In the genomic region with DNA sequence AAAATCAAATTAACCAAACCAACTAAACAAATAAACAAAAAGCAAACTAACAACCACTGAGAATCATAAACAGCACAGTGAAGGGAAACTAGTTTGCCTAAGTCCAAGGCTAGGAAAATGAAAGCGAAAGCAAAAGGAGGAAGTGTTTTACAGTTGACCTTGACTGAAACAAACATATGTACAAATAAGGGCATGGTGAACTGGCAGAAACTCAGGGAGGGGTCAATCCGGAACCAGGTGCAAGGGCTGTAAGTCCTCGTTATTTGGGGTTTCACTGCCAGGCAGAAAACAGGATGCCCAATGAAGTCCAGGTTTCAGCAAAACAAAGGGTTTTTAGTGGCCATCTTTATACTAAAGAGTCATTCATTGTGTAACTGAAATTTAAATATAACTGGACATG, we compare ENCODE assay signal across 12 mouse cellular contexts. TPM values are rescaled to one million over a fixed set of nuclear protein-coding genes. Genes with fewer than 3 reads are reported as not detected.
DNase-seq lines count a peak whose midpoint lies in the region; ATAC-seq and TF ChIP-seq lines count a peak whose summit lies in the region.
"Had no signal": no experiment of that assay in that cellular context is flagged by ENCODE, and none has a peak within 500 bp of the region (broad histone marks: within the 10 kb centered on the region; RNA-seq: fewer than 3 reads in every experiment).

No protein-coding gene starts in this region.

- no peak overlapping the region for H3K4me3 ChIP-seq in kidney, adult 2 months (ENCODE audit: insufficient read depth, low read depth, low read length)
- H3K4me3 ChIP-seq in myocyte = no peak overlapping the region
- H3K4me3 ChIP-seq: forebrain, embryonic 12.5 days; limb, embryonic 15.5 days; midbrain, embryonic 15.5 days had no signal

- H3K79me2 ChIP-seq in myocyte (ENCODE audit: control insufficient read depth, insufficient read depth) = no peaks in the 10 kb centered on the region

- no peaks in the 10 kb centered on the region for H3K27me3 ChIP-seq in kidney, adult 2 months (replicated peaks; ENCODE audit: control insufficient read depth, insufficient read depth, low read length)
- H3K27me3 ChIP-seq in myocyte (ENCODE audit: control insufficient read depth, insufficient read depth, insufficient read length) = no peaks in the 10 kb centered on the region
- H3K27me3 ChIP-seq: forebrain, embryonic 12.5 days; limb, embryonic 15.5 days; midbrain, embryonic 15.5 days; Patski had no signal

- peak overlapping the region; percentile 13 for H3K4me2 ChIP-seq in myocyte (ENCODE audit: low read depth)
- H3K4me2 ChIP-seq: forebrain, embryonic 12.5 days; limb, embryonic 15.5 days; midbrain, embryonic 15.5 days had no signal

- no peaks in the 10 kb centered on the region for H3K4me1 ChIP-seq in kidney, adult 2 months (ENCODE audit: control insufficient read depth, insufficient read depth, low read length)
- H3K4me1 ChIP-seq: forebrain, embryonic 12.5 days; limb, embryonic 15.5 days; midbrain, embryonic 15.5 days had no signal

- peak; percentile 56 for ATAC-seq in activated CD4-positive, CD25-positive, alpha-beta regulatory T cell, adult 4 months
- ATAC-seq in cerebellum, adult (ENCODE audit: insufficient number of reproducible peaks, low FRiP score, low TSS enrichment) = no peak
- ATAC-seq: midbrain, embryonic 15.5 days had no signal

- no peak for TF ChIP-seq CTCF in kidney, adult 2 months (conservative IDR thresholded peaks at IDR 0.05; ENCODE audit: insufficient read depth, insufficient read length, low read depth, low read length)

- no peak overlapping the region for H3K27ac ChIP-seq in kidney, adult 2 months (ENCODE audit: insufficient read depth, low read depth, low read length)
- H3K27ac ChIP-seq: forebrain, embryonic 12.5 days; limb, embryonic 15.5 days; midbrain, embryonic 15.5 days had no signal

- 69% methylated on average over 3 of the region's 3 CpGs for WGBS in kidney, adult 2 months

- no peak for TF ChIP-seq POLR2A in kidney, adult 2 months (IDR thresholded peaks at IDR 0.05; ENCODE audit: low read depth, low read length)
- no peak for TF ChIP-seq POLR2A in myocyte (IDR thresholded peaks at IDR 0.05; ENCODE audit: insufficient read length, low read depth)

- no peak overlapping the region for H3ac ChIP-seq in myocyte (ENCODE audit: control insufficient read depth, insufficient read length)

- H3K36me3 ChIP-seq in kidney, adult 2 months (ENCODE audit: control insufficient read depth, insufficient read depth, low read length) = no peaks in the 10 kb centered on the region
- no peaks in the 10 kb centered on the region for H3K36me3 ChIP-seq in myocyte (ENCODE audit: control insufficient read depth, insufficient read depth)
- H3K36me3 ChIP-seq: forebrain, embryonic 12.5 days; limb, embryonic 15.5 days; midbrain, embryonic 15.5 days had no signal

- peak; percentile 30 for DNase-seq in kidney, adult 2 months
- DNase-seq in kidney, postnatal 4 days = no peak
- DNase-seq in B cell, adult 2 months = peak; percentile 57 to 66
- no peak for DNase-seq in embryo, embryonic 10 days (ENCODE audit: low spot score)
- no peak for DNase-seq in urinary bladder, postnatal 14 days (ENCODE audit: low spot score)

TF ChIP-seq in myocyte, 11 proteins besides CTCF, POLR2A, EP300 and RAD21:
- TF ChIP-seq TCF12 (IDR thresholded peaks at IDR 0.05; ENCODE audit: insufficient read depth, poor library complexity, severe bottlenecking) = no peak
- TF ChIP-seq CEBPB (IDR thresholded peaks at IDR 0.05; ENCODE audit: insufficient read depth, poor library complexity, severe bottlenecking) = no peak
- no peak for TF ChIP-seq MYOD1 (IDR thresholded peaks at IDR 0.05; ENCODE audit: control insufficient read depth in 1 of 3, insufficient read length in 2 of 3, low read depth in 2 of 3)
- no peak for TF ChIP-seq E2F4 (IDR thresholded peaks at IDR 0.05; ENCODE audit: insufficient read depth)
- no peak for TF ChIP-seq POLR2AphosphoS2 (IDR thresholded peaks at IDR 0.05; ENCODE audit: insufficient read length, low read depth)
- peak; percentile 25 for TF ChIP-seq SRF (IDR thresholded peaks at IDR 0.05; ENCODE audit: control insufficient read depth, insufficient read length, low read depth)
TF ChIP-seq in myocyte: peak in this region for 1.

RNA-seq across cellular contexts. Expression of a gene that starts 45.2 kb away (rescaled TPM):
- 71.7 and 83.4 TPM in 2 replicates for polyA plus RNA-seq in kidney, adult 2 months (2012; rRNA removed)
- 100 to 1,000 TPM; 229 to 245 TPM for polyA plus RNA-seq in activated CD4-positive, CD25-positive, alpha-beta regulatory T cell, adult 4 months (2017; shearing (Covaris generic))
- polyA plus RNA-seq in myocyte (2012; fragmentation: generic; extraction: Trizol) = 156 TPM

Comparison
In these comparisons a context has a peak if more than half of its experiments do, and no peak if none do; other contexts are left out.
1. DNase-seq: peak in kidney, adult 2 months (single experiment) and B cell, adult 2 months (2 of 2); none in kidney, postnatal 4 days (0 of 2), embryo, embryonic 10 days (single experiment) and urinary bladder, postnatal 14 days (single experiment).